ENCODE assay signal across 31 mouse cellular contexts in genomic region chr10:94982528-94982927, GRCm38 (mm10). TPM values are rescaled to one million over a fixed set of nuclear protein-coding genes. Genes with fewer than 3 reads are reported as not detected.
DNase-seq lines count a peak whose midpoint lies in the region; ATAC-seq lines count a peak whose summit lies in the region.
"Had no signal": no experiment of that assay in that cellular context is flagged by ENCODE, and none has a peak within 500 bp of the region (broad histone marks: within the 10 kb centered on the region; RNA-seq: fewer than 3 reads in every experiment).

No protein-coding gene starts in this region.

- ATAC-seq in midbrain, embryonic 13.5 days, result no peak
- no peak for ATAC-seq in midbrain, embryonic 11.5 days (ENCODE audit: low FRiP score)
- ATAC-seq: inflammation-experienced regulatory T-cells, adult 6 months; Patski had no signal

- DNase-seq in frontal cortex, postnatal 36 days (ENCODE audit: low spot score in 2 of 2), result peak; percentile 28 to 68
- no peak for DNase-seq in frontal cortex, postnatal 14 days (ENCODE audit: low spot score in 2 of 2)
- no peak for DNase-seq in midbrain, embryonic 11.5 days (ENCODE audit: low spot score, missing footprints)
- peak; percentile 47 for DNase-seq in right cerebral cortex, postnatal 25 days
- DNase-seq in right cerebral cortex, postnatal 14 days, result no peak
- DNase-seq in cerebellum, postnatal 36 days, result no peak
- DNase-seq: adrenal gland, postnatal 10 days; cerebellum, adult 11 months; cerebellum, adult 9-10 months; embryo, embryonic 11 days; gastrocnemius, postnatal 25 days; heart, adult 11 months; heart, postnatal 4 days; kidney, adult 11 months; kidney, postnatal 14 days; layer of hippocampus, adult 9-11 months; liver; lung, adult 2 months; lung, postnatal 10 days; thymus, adult 2 months; thymus, postnatal 36 days had no signal

- no peak overlapping the region for H3K9ac ChIP-seq in midbrain, embryonic 13.5 days (replicated peaks)
- H3K9ac ChIP-seq in midbrain, embryonic 11.5 days (ENCODE audit: low read length), result no peak overlapping the region
- H3K9ac ChIP-seq: embryonic facial prominence, embryonic 12.5 days; heart, embryonic 12.5 days; hindbrain, embryonic 15.5 days; liver, embryonic 14.5 days had no signal

- H3K36me3 ChIP-seq in midbrain, embryonic 13.5 days, result no peaks in the 10 kb centered on the region
- no peaks in the 10 kb centered on the region for H3K36me3 ChIP-seq in midbrain, embryonic 11.5 days (ENCODE audit: control insufficient read depth, insufficient read depth, low read length)
- H3K36me3 ChIP-seq: embryonic facial prominence, embryonic 12.5 days; heart, embryonic 12.5 days; hindbrain, embryonic 15.5 days had no signal

- H3K4me2 ChIP-seq in midbrain, embryonic 13.5 days (replicated peaks), result no peak overlapping the region
- H3K4me2 ChIP-seq in midbrain, embryonic 11.5 days, result no peak overlapping the region
- H3K4me2 ChIP-seq: embryonic facial prominence, embryonic 12.5 days had no signal

- WGBS in midbrain, embryonic 13.5 days, result 87% methylated on average over 8 of the region's 8 CpGs
- 93% methylated on average over 8 of the region's 8 CpGs for WGBS in midbrain, embryonic 11.5 days

- H3K27ac ChIP-seq in midbrain, embryonic 13.5 days, result peak overlapping the region; percentile 68
- H3K27ac ChIP-seq in midbrain, embryonic 11.5 days (ENCODE audit: low read depth, low read length), result no peak overlapping the region
- H3K27ac ChIP-seq: embryonic facial prominence, embryonic 12.5 days; left cerebral cortex, adult 2 months; liver, embryonic 14.5 days; macrophage; stomach, postnatal 0 days had no signal

- no peak overlapping the region for H3K4me3 ChIP-seq in midbrain, embryonic 13.5 days (replicated peaks)
- H3K4me3 ChIP-seq in midbrain, embryonic 11.5 days (ENCODE audit: low read depth, low read length), result no peak overlapping the region
- H3K4me3 ChIP-seq: embryonic facial prominence, embryonic 12.5 days; heart, embryonic 12.5 days; hindbrain, embryonic 15.5 days; left cerebral cortex, adult 2 months had no signal

- no peaks in the 10 kb centered on the region for H3K9me3 ChIP-seq in midbrain, embryonic 13.5 days
- no peaks in the 10 kb centered on the region for H3K9me3 ChIP-seq in midbrain, embryonic 11.5 days (ENCODE audit: control insufficient read depth, low read length)
- H3K9me3 ChIP-seq: embryonic facial prominence, embryonic 12.5 days; hindbrain, embryonic 15.5 days had no signal

- H3K27me3 ChIP-seq in midbrain, embryonic 13.5 days, result no peaks in the 10 kb centered on the region
- H3K27me3 ChIP-seq in midbrain, embryonic 11.5 days (ENCODE audit: control insufficient read depth, insufficient read depth, low read length), result no peaks in the 10 kb centered on the region
- H3K27me3 ChIP-seq: embryonic facial prominence, embryonic 12.5 days; heart, embryonic 12.5 days; hindbrain, embryonic 15.5 days; Patski had no signal

- H3K4me1 ChIP-seq in midbrain, embryonic 13.5 days (replicated peaks), result peaks cover 34% of the 10 kb centered on the region
- H3K4me1 ChIP-seq in midbrain, embryonic 11.5 days (ENCODE audit: control insufficient read depth, insufficient read depth, low read length), result peaks cover 6% of the 10 kb centered on the region

RNA-seq across cellular contexts. Expression of gene Plxnc1, which starts 37.9 kb away (rescaled TPM):
- polyA plus RNA-seq in midbrain, embryonic 13.5 days (2015; fragmentation: Nextera tagmentation; extraction: Ambion mirVana), result 8.7 and 9.4 TPM in 2 replicates
- polyA plus RNA-seq in midbrain, embryonic 11.5 days (2014; fragmentation: Nextera tagmentation; extraction: Ambion mirVana), result 5.3 and 6.3 TPM in 2 replicates

Comparison
In these comparisons a context has a peak if more than half of its experiments do, and no peak if none do; other contexts are left out.
1. DNase-seq: peak in frontal cortex, postnatal 36 days (2 of 2) and right cerebral cortex, postnatal 25 days (single experiment); none in frontal cortex, postnatal 14 days (0 of 2), midbrain, embryonic 11.5 days (single experiment), right cerebral cortex, postnatal 14 days (single experiment) and cerebellum, postnatal 36 days (0 of 2).